Mouse (Mus musculus): Measurements from ENCODE around the gene Vps45. TPM values are rescaled to one million over a fixed set of nuclear protein-coding genes. Genes with fewer than 3 reads are reported as not detected.
A peak's percentile ranks its signal among the peaks of the same experiment; 100 is the strongest.
"Not testable (repeated sequence)": the region's sequence is repeated elsewhere in the genome, so short reads cannot be mapped to it uniquely, and the experiment has no call there.

Vps45 gene
- polyA plus RNA-seq, 1 experiment from 2014 or later = 17.6 TPM

- Histone ChIP-seq H3K9ac (no peak overlapping the region), H3K4me3 (no peak overlapping the region), H3K36me3 (no peaks in the 10 kb centered on the region), H3K27ac (no peak overlapping the region), H3K27me3 (replicated peaks) (peaks cover 26% of the 10 kb centered on the region), H3K9me3 (replicated peaks) (no peaks in the 10 kb centered on the region), H3K4me1 (peaks cover 6% of the 10 kb centered on the region; the same call in 1 of the 2 replicates), H3K4me2 (no peak overlapping the region)
- 77% methylated on average over 9 of the region's 9 CpGs for WGBS (ENCODE audit: insufficient replicate concordance)
- ATAC-seq = no peak
These were observed 80.0 kb downstream of the Vps45 start for GRCm38 (mm10) chr3:95978265-95978664.

- H3K4me2 ChIP-seq; H3K36me3 ChIP-seq; ATAC-seq; H3K4me3 ChIP-seq; H3K9ac ChIP-seq; H3K27ac ChIP-seq; H3K9me3 ChIP-seq (replicated peaks): not testable (repeated sequence)
- Histone ChIP-seq H3K27me3 (replicated peaks) (peaks cover 33% of the 10 kb centered on the region), H3K4me1 (peaks cover 11% of the 10 kb centered on the region)
- WGBS (ENCODE audit: insufficient replicate concordance) = 82% methylated on average over 6 of the region's 7 CpGs
These were observed 80.7 kb downstream of the Vps45 start for GRCm38 (mm10) chr3:95977587-95977986.

- no peaks in the 10 kb centered on the region for H3K9me3 ChIP-seq (replicated peaks)
- H3K4me1 ChIP-seq = peaks cover 11% of the 10 kb centered on the region
- WGBS (ENCODE audit: insufficient replicate concordance) = 51% methylated on average over 3 of the region's 3 CpGs
These were observed 81.2 kb downstream of the Vps45 start for GRCm38 (mm10) chr3:95977079-95977478.

GRCm38 (mm10) chr3:95972873-95973634, 85.2 kb downstream of the Vps45 start:
- H3K27ac ChIP-seq = no peak overlapping the region
- H3K9ac ChIP-seq = 0 out of 2 replicates have a peak overlapping the region, but pooled peaks have one; percentile 35
- WGBS (ENCODE audit: insufficient replicate concordance) = 6% methylated on average over 34 of the region's 34 CpGs

More at GRCm38 (mm10) chr3:95977079-95977478, 81.2 kb downstream of the Vps45 start:
- no peaks in the 10 kb centered on the region for H3K36me3 ChIP-seq
- H3K4me2 ChIP-seq = no peak overlapping the region
- no peak for ATAC-seq
- H3K27me3 ChIP-seq (replicated peaks) = peaks cover 38% of the 10 kb centered on the region
- H3K27ac ChIP-seq = no peak overlapping the region
- no peak overlapping the region for H3K9ac ChIP-seq
- H3K4me3 ChIP-seq = no peak overlapping the region

GRCm38 (mm10) chr3:95972251-95972872, 85.9 kb downstream of the Vps45 start:
- H3K4me1 ChIP-seq = peaks cover 8% of the 10 kb centered on the region
- H3K4me2 ChIP-seq = peak overlapping the region; percentile 62
- ATAC-seq = no peak
- no peaks in the 10 kb centered on the region for H3K36me3 ChIP-seq
- WGBS (ENCODE audit: insufficient replicate concordance) = 60% methylated on average over 12 of the region's 12 CpGs
- H3K27me3 ChIP-seq (replicated peaks) = peaks cover 51% of the 10 kb centered on the region
- H3K9me3 ChIP-seq (replicated peaks) = no peaks in the 10 kb centered on the region
- H3K9ac ChIP-seq = no peak overlapping the region
- H3K4me3 ChIP-seq = peak overlapping the region; percentile 25; the same call in 1 of the 2 replicates
- H3K27ac ChIP-seq = no peak overlapping the region

More at GRCm38 (mm10) chr3:95972873-95973634, 85.2 kb downstream of the Vps45 start:
- Histone ChIP-seq H3K4me1 (peaks cover 8% of the 10 kb centered on the region), H3K27me3 (replicated peaks) (peaks cover 51% of the 10 kb centered on the region), H3K4me3 (peak overlapping the region; percentile 25), H3K36me3 (no peaks in the 10 kb centered on the region), H3K9me3 (replicated peaks) (no peaks in the 10 kb centered on the region), H3K4me2 (peak overlapping the region; percentile 62)
- no peak for ATAC-seq

- not testable (repeated sequence) for H3K27ac ChIP-seq; ATAC-seq; H3K4me2 ChIP-seq; H3K9me3 ChIP-seq (replicated peaks); H3K36me3 ChIP-seq; H3K9ac ChIP-seq; H3K4me3 ChIP-seq
- H3K4me1 ChIP-seq = peaks cover 13% of the 10 kb centered on the region
- H3K27me3 ChIP-seq (replicated peaks) = peaks cover 47% of the 10 kb centered on the region
- 45% methylated on average over 7 of the region's 7 CpGs for WGBS (ENCODE audit: insufficient replicate concordance)
These were observed 87.6 kb downstream of the Vps45 start for GRCm38 (mm10) chr3:95970661-95971060.

- WGBS (ENCODE audit: insufficient replicate concordance) = 69% methylated on average over 1 of the region's 1 CpGs
These were observed 89.0 kb downstream of the Vps45 start for GRCm38 (mm10) chr3:95969277-95969676.

GRCm38 (mm10) chr3:95965518-95966451, 92.5 kb downstream of the Vps45 start:
- 9% methylated on average over 7 of the region's 7 CpGs for WGBS (ENCODE audit: insufficient replicate concordance)
- 0 out of 2 replicates have a peak overlapping the region, but pooled peaks have one; percentile 6 for H3K4me2 ChIP-seq
- ATAC-seq = no peak
- no peak overlapping the region for H3K4me3 ChIP-seq
- H3K9me3 ChIP-seq (replicated peaks) = no peaks in the 10 kb centered on the region
- H3K36me3 ChIP-seq = no peaks in the 10 kb centered on the region
- H3K9ac ChIP-seq = peak overlapping the region; percentile 9; the same call in 1 of the 2 replicates
- H3K27ac ChIP-seq = no peak overlapping the region
- H3K27me3 ChIP-seq (replicated peaks) = 0 out of 2 replicates have a peak, but pooled peaks cover 22% of the 10 kb centered on the region
- peaks cover 9% of the 10 kb centered on the region; the same call in 1 of the 2 replicates for H3K4me1 ChIP-seq

More at GRCm38 (mm10) chr3:95969277-95969676, 89.0 kb downstream of the Vps45 start:
- peaks cover 13% of the 10 kb centered on the region for H3K4me1 ChIP-seq
- H3K27ac ChIP-seq = no peak overlapping the region
- no peak for ATAC-seq
- H3K9ac ChIP-seq = no peak overlapping the region
- no peak overlapping the region for H3K4me3 ChIP-seq
- H3K36me3 ChIP-seq = no peaks in the 10 kb centered on the region
- H3K4me2 ChIP-seq = no peak overlapping the region
- H3K27me3 ChIP-seq (replicated peaks) = peaks cover 43% of the 10 kb centered on the region
- no peaks in the 10 kb centered on the region for H3K9me3 ChIP-seq (replicated peaks)

- H3K9ac ChIP-seq = no peak overlapping the region
- 37% methylated on average over 4 of the region's 4 CpGs for WGBS (ENCODE audit: insufficient replicate concordance)
- H3K36me3 ChIP-seq = no peaks in the 10 kb centered on the region
- H3K4me3 ChIP-seq = no peak overlapping the region
- no peaks in the 10 kb centered on the region for H3K9me3 ChIP-seq (replicated peaks)
- no peak for ATAC-seq
- 0 out of 2 replicates have a peak, but pooled peaks cover 18% of the 10 kb centered on the region for H3K27me3 ChIP-seq (replicated peaks)
- no peak overlapping the region for H3K4me2 ChIP-seq
- H3K4me1 ChIP-seq = peaks cover 9% of the 10 kb centered on the region; the same call in 1 of the 2 replicates
- no peak overlapping the region for H3K27ac ChIP-seq
These were observed 94.6 kb downstream of the Vps45 start for GRCm38 (mm10) chr3:95963681-95964080.

- Histone ChIP-seq H3K27me3 (replicated peaks) (0 out of 2 replicates have a peak, but pooled peaks cover 18% of the 10 kb centered on the region), H3K9ac (no peak overlapping the region), H3K27ac (no peak overlapping the region), H3K4me3 (no peak overlapping the region), H3K36me3 (no peaks in the 10 kb centered on the region), H3K9me3 (replicated peaks) (no peaks in the 10 kb centered on the region), H3K4me1 (peaks cover 9% of the 10 kb centered on the region; the same call in 1 of the 2 replicates), H3K4me2 (no peak overlapping the region)
- WGBS (ENCODE audit: insufficient replicate concordance) = 39% methylated on average over 2 of the region's 2 CpGs
- no peak for ATAC-seq
These were observed 95.0 kb downstream of the Vps45 start for GRCm38 (mm10) chr3:95963230-95963629.

GRCm38 (mm10) chr3:95962182-95962581, 96.1 kb downstream of the Vps45 start:
- H3K27me3 ChIP-seq (replicated peaks) = 0 out of 2 replicates have a peak, but pooled peaks cover 18% of the 10 kb centered on the region
- WGBS (ENCODE audit: insufficient replicate concordance) = 71% methylated on average over 8 of the region's 8 CpGs
- H3K9ac ChIP-seq; ATAC-seq; H3K4me3 ChIP-seq; H3K27ac ChIP-seq; H3K36me3 ChIP-seq; H3K9me3 ChIP-seq (replicated peaks); H3K4me2 ChIP-seq: not testable (repeated sequence)
- H3K4me1 ChIP-seq = peaks cover 20% of the 10 kb centered on the region

Measured in liver, embryonic 12.5 days (tissue).